Mouse (Mus musculus) retina, adult 2 months (tissue): Measurements from ENCODE around the gene BC049762.

Experiments used
- DNase-seq: peaks from one replicate; pipeline ENCODE4 v3.0.0-alpha.2; 2012; ENCODE audit warnings: low read depth, low spot score

The BC049762 gene

DNA sequence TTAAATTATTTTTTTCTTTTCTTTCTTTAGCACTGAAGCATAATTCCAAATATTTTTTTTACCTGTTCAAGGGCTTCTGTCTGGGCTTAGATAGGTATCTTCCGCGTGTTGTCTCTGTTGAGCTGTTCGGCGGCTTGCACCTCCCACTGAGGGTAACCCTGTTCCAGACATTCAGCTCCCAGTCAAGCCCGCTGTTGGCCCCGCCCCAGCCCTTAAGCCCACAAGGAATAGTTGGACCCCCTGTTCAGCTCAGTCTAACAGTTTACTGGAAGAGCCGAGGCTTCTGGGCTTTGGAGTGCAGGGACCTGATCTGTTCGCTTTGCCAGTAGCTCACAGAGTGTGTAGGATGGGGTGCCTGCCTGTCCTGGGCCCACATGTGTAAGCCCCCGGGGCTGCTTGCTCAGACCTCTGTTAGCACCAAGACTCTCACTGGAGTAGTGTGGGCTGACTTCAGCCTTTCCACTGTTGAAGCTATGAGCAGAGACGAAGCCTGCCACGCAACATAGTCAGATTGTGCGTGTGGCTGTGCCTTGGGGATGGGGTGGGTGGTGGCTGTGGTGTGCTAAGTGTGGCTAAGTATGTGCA, 43.4 kb downstream of the BC049762 start:
- no peak for DNase-seq

DNA sequence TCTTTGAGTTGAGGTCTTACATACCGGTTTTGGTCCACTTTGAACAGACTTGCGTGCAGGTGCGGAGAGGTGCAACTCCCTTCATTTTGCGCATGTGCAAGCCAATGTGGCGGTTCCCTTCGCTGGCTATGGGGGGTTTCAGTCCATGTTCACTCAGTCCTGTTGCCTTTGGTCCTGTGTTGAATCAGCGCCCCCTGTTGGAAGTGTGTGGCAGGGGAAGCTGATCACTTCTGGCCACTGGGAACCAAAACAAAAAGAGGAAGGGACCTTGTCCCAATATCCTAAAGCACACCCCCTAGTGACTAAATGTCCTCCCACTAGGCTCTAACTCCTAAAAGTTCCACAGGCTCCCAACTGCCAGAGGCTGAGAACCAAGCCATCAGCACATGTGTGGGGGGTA, 48.8 kb downstream of the BC049762 start:
- no peak for DNase-seq

DNA sequence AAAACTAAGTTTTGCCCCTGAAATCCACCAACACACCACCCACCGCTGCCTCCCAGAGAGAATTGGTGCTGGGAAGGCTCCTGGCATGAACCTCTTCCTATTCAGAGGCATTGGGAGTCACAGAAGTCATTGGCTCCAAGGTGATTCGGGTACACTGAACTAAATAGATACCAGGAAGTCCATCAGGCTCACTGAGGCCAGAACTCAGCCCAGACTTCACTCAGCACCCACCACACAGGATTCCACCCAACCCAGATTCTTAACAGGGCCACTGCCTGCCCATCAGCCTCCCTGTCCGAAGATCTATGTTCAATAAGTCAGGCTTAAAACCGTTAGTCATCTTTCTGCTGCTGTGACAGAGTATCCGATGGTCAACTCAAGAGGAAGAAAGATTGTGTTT, 51.4 kb downstream of the BC049762 start:
- DNase-seq, result no peak

DNA sequence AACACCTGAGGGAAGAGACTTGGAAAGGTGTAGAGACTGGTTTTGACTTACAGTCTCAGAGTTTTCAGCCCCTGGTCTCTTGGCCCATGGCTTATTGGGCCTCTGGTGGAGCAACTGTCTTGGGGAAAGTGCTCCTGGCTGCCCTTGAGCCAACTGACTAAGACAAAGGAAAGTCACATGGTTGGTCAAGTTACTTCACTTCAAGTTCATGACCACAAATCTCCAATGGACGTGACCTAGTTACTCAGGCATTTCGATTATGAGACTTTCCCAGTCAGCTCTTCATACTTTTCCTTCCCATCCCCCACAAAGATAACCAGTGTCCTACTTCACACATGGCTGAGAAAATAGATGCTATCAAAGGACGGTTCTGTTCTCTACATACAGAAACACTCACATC, 55.1 kb downstream of the BC049762 start:
- no peak for DNase-seq
